Mouse (Mus musculus): ENCODE data around the gene Ctnna3. TPM values are rescaled to one million over a fixed set of nuclear protein-coding genes. Genes with fewer than 3 reads are reported as not detected.

Gene Ctnna3
- polyA plus RNA-seq, 2 experiments = 0.03 TPM; not detected in 1

- no peak for ATAC-seq (ENCODE audit: insufficient read depth)
- TF ChIP-seq EP300 (IDR thresholded peaks at IDR 0.05; ENCODE audit: low read depth) (no peak), CTCF (IDR thresholded peaks at IDR 0.05; ENCODE audit: low read depth) (no peak)
- WGBS (ENCODE audit: insufficient replicate concordance) = 36% methylated on average over 5 of the region's 5 CpGs
Observed at GRCm38 (mm10) chr10:63480066-63480465, 50.2 kb downstream of the Ctnna3 start.

GRCm38 (mm10) chr10:63488346-63488745 lies 58.4 kb downstream of the Ctnna3 start:
- Histone ChIP-seq H3K4me2 (ENCODE audit: low read depth) (no peak overlapping the region), H3K27me3 (ENCODE audit: control insufficient read depth, insufficient read depth, low read length) (no peaks in the 10 kb centered on the region), H3K36me3 (replicated peaks; ENCODE audit: control insufficient read depth, insufficient read depth, low read depth) (no peaks in the 10 kb centered on the region), H3K9ac (replicated peaks) (no peak overlapping the region), H3K9me3 (ENCODE audit: control insufficient read depth, low read length) (no peaks in the 10 kb centered on the region), H3K4me3 (ENCODE audit: insufficient read depth in 1 of 2, low read depth in 2 of 2, low read length in 2 of 2) (no peak overlapping the region), H3K4me1 (replicated peaks; ENCODE audit: control insufficient read depth in 2 of 2, insufficient read depth in 2 of 2, low read length in 1 of 2) (no peaks in the 10 kb centered on the region), H3K27ac (no peak overlapping the region)
- no peak for TF ChIP-seq CTCF (IDR thresholded peaks at IDR 0.05; ENCODE audit: low read depth)
- TF ChIP-seq EP300 (IDR thresholded peaks at IDR 0.05; ENCODE audit: low read depth) = no peak
- no peak for DNase-seq (ENCODE audit: low read depth in 3 of 3, low spot score in 3 of 3)
- WGBS (ENCODE audit: insufficient replicate concordance) = 66% methylated on average over 7 of the region's 7 CpGs
- ATAC-seq (ENCODE audit: insufficient read depth) = no peak

More at GRCm38 (mm10) chr10:63480066-63480465, 50.2 kb downstream of the Ctnna3 start:
- H3K4me3 ChIP-seq (ENCODE audit: insufficient read depth in 1 of 2, low read depth in 2 of 2, low read length in 2 of 2) = no peak overlapping the region
- H3K27me3 ChIP-seq (ENCODE audit: control insufficient read depth, insufficient read depth, low read length) = no peaks in the 10 kb centered on the region
- H3K9me3 ChIP-seq (ENCODE audit: control insufficient read depth, low read length) = no peaks in the 10 kb centered on the region
- no peaks in the 10 kb centered on the region for H3K36me3 ChIP-seq (replicated peaks; ENCODE audit: control insufficient read depth, insufficient read depth, low read depth)
- H3K9ac ChIP-seq (replicated peaks) = no peak overlapping the region
- no peak overlapping the region for H3K4me2 ChIP-seq (ENCODE audit: low read depth)
- H3K4me1 ChIP-seq (replicated peaks; ENCODE audit: control insufficient read depth in 2 of 2, insufficient read depth in 2 of 2, low read length in 1 of 2) = no peaks in the 10 kb centered on the region
- no peak for DNase-seq (ENCODE audit: low read depth in 3 of 3, low spot score in 3 of 3)
- H3K27ac ChIP-seq = no peak overlapping the region

DNA sequence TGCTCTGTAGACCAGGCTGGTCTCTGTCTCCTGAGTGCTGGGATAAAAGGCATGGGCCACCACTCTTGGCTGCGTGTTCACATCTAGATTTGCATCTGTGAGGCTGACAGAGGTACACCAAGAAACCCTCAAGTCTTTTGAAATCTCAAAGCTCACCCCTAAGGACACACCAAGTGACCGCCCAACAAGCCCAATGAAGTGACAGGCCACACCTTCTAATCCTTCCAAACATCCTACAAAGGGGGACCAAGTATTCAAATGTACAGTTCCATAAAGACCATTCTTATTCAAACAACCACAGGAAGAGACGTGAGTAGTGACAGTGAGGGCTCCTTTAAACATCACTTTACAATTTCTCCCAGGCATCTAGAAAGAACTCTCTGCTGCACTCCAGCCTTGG lies 94.1 kb downstream of the Ctnna3 start:
- TF ChIP-seq CTCF (IDR thresholded peaks at IDR 0.05; ENCODE audit: low read depth) (no peak), EP300 (IDR thresholded peaks at IDR 0.05; ENCODE audit: low read depth) (no peak)
- 55% methylated on average over 3 of the region's 3 CpGs for WGBS (ENCODE audit: insufficient replicate concordance)
- DNase-seq (ENCODE audit: low read depth in 3 of 3, low spot score in 3 of 3) = no peak

GRCm38 (mm10) chr10:63526027-63526426 lies 96.1 kb downstream of the Ctnna3 start:
- Histone ChIP-seq H3K4me2 (ENCODE audit: low read depth) (no peak overlapping the region), H3K9ac (replicated peaks) (no peak overlapping the region), H3K9me3 (ENCODE audit: control insufficient read depth, low read length) (no peaks in the 10 kb centered on the region), H3K36me3 (replicated peaks; ENCODE audit: control insufficient read depth, insufficient read depth, low read depth) (no peaks in the 10 kb centered on the region), H3K27me3 (ENCODE audit: control insufficient read depth, insufficient read depth, low read length) (no peaks in the 10 kb centered on the region), H3K4me1 (replicated peaks; ENCODE audit: control insufficient read depth in 2 of 2, insufficient read depth in 2 of 2, low read length in 1 of 2) (no peaks in the 10 kb centered on the region), H3K27ac (no peak overlapping the region), H3K4me3 (ENCODE audit: insufficient read depth in 1 of 2, low read depth in 2 of 2, low read length in 2 of 2) (no peak overlapping the region)
- 64% methylated on average over 4 of the region's 4 CpGs for WGBS (ENCODE audit: insufficient replicate concordance)
- no peak for ATAC-seq (ENCODE audit: insufficient read depth)
- DNase-seq (ENCODE audit: low read depth in 3 of 3, low spot score in 3 of 3) = no peak
- no peak for TF ChIP-seq CTCF (IDR thresholded peaks at IDR 0.05; ENCODE audit: low read depth)
- TF ChIP-seq EP300 (IDR thresholded peaks at IDR 0.05; ENCODE audit: low read depth) = no peak

More for the DNA sequence above, 94.1 kb downstream of the Ctnna3 start:
- Histone ChIP-seq H3K27me3 (ENCODE audit: control insufficient read depth, insufficient read depth, low read length) (no peaks in the 10 kb centered on the region), H3K4me3 (ENCODE audit: insufficient read depth in 1 of 2, low read depth in 2 of 2, low read length in 2 of 2) (no peak overlapping the region), H3K4me2 (ENCODE audit: low read depth) (no peak overlapping the region), H3K27ac (no peak overlapping the region), H3K36me3 (replicated peaks; ENCODE audit: control insufficient read depth, insufficient read depth, low read depth) (no peaks in the 10 kb centered on the region), H3K9ac (replicated peaks) (no peak overlapping the region), H3K9me3 (ENCODE audit: control insufficient read depth, low read length) (no peaks in the 10 kb centered on the region), H3K4me1 (replicated peaks; ENCODE audit: control insufficient read depth in 2 of 2, insufficient read depth in 2 of 2, low read length in 1 of 2) (no peaks in the 10 kb centered on the region)
- no peak for ATAC-seq (ENCODE audit: insufficient read depth)

DNA sequence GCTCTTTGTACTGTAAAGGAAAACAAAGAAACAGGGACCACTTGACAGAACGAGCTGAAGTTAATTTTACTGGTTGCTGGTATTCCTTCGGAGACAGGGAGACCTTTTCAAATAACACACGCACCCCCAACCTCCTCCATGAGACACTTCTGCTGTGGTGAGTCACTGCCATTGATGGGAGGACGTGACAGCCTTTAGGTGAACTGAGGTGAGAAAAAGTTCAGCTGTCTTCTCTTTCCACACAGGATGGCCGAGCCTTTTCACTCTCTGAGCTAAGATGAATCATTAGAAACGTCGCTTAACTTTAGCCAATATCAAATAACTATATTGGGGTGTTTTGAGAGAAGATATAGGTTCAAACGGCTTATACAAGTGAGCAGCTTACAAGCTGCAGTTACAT lies 102.5 kb downstream of the Ctnna3 start:
- Histone ChIP-seq H3K4me2 (ENCODE audit: low read depth) (no peak overlapping the region), H3K9ac (replicated peaks) (no peak overlapping the region), H3K27me3 (ENCODE audit: control insufficient read depth, insufficient read depth, low read length) (no peaks in the 10 kb centered on the region), H3K4me3 (ENCODE audit: insufficient read depth in 1 of 2, low read depth in 2 of 2, low read length in 2 of 2) (no peak overlapping the region), H3K36me3 (replicated peaks; ENCODE audit: control insufficient read depth, insufficient read depth, low read depth) (no peaks in the 10 kb centered on the region), H3K4me1 (replicated peaks; ENCODE audit: control insufficient read depth in 2 of 2, insufficient read depth in 2 of 2, low read length in 1 of 2) (no peaks in the 10 kb centered on the region), H3K27ac (no peak overlapping the region), H3K9me3 (ENCODE audit: control insufficient read depth, low read length) (no peaks in the 10 kb centered on the region)
- ATAC-seq (ENCODE audit: insufficient read depth) (no peak), DNase-seq (ENCODE audit: low read depth in 3 of 3, low spot score in 3 of 3) (no peak)
- WGBS (ENCODE audit: insufficient replicate concordance) = 55% methylated on average over 8 of the region's 8 CpGs
- TF ChIP-seq CTCF (IDR thresholded peaks at IDR 0.05; ENCODE audit: low read depth) = no peak
- TF ChIP-seq EP300 (IDR thresholded peaks at IDR 0.05; ENCODE audit: low read depth) = no peak
